Mouse (Mus musculus) heart, embryonic 12.5 days (tissue): ENCODE measurements around the gene Tmf1. TPM values are rescaled to one million over a fixed set of nuclear protein-coding genes. Genes with fewer than 3 reads are reported as not detected.

Experiments used
- ATAC-seq: fragments of 200-750 bp; cut with Nextera tagmentation; 2 replicates; pipeline ENCODE4 v1.8.0; 2017; ENCODE audit warnings: moderate TSS enrichment, moderate library complexity; ENCODE audit not compliant: insufficient number of reproducible peaks, low FRiP score
- H3K27ac ChIP-seq: fragments of 300-500 bp; sonication (generic); 2 replicates; pipeline ENCODE4 v1.5.1; 2016; ENCODE audit warnings: mild to moderate bottlenecking, moderate library complexity; ENCODE audit not compliant: poor library complexity, severe bottlenecking
- H3K27me3 ChIP-seq: fragments of 300-500 bp; sonication (generic); replicated peaks from 2 replicates; pipeline ENCODE4 v1.6.1; 2016; ENCODE audit warnings: mild to moderate bottlenecking, moderate library complexity
- H3K36me3 ChIP-seq: fragments of 300-500 bp; sonication (generic); 2 replicates; pipeline ENCODE4 v1.6.1; 2016; ENCODE audit warnings: mild to moderate bottlenecking, moderate library complexity
- H3K4me1 ChIP-seq: fragments of 300-500 bp; sonication (generic); replicated peaks from 2 replicates; pipeline ENCODE4 v1.6.1; 2016; ENCODE audit warnings: mild to moderate bottlenecking
- H3K4me2 ChIP-seq: fragments of 300-500 bp; sonication (generic); 2 replicates; pipeline ENCODE4 v1.6.1; 2016; ENCODE audit warnings: mild to moderate bottlenecking, moderate library complexity
- H3K4me3 ChIP-seq: fragments of 300-500 bp; sonication (generic); 2 replicates; pipeline ENCODE4 v1.5.1; 2016; ENCODE audit warnings: mild to moderate bottlenecking
- H3K9ac ChIP-seq: fragments of 300-500 bp; sonication (generic); 2 replicates; pipeline ENCODE4 v1.6.1; 2016; ENCODE audit warnings: mild to moderate bottlenecking, moderate library complexity
- H3K9me3 ChIP-seq: fragments of 300-500 bp; sonication (generic); replicated peaks from 2 replicates; pipeline ENCODE4 v1.6.1; 2016; ENCODE audit warnings: mild to moderate bottlenecking, moderate library complexity
- WGBS: fragments of 180-500 bp; shearing (Covaris S2); methylation state at CpG from one replicate; pipeline ENCODE4 v1.1.7; 2016; 5-methylcytosine and 5-hydroxymethylcytosine counted together
- polyA plus RNA-seq: library from polyadenylated mRNA; unstranded; fragments of >200 nt; fragmentation: Nextera tagmentation; extraction: Ambion mirVana; gene quantifications from 2 replicates; pipeline ENCODE4 v1.2.1, GENCODE M21; 2016

Gene Tmf1
- polyA plus RNA-seq, 1 experiment from 2014 or later = 29.9 TPM

GRCm38 (mm10) chr6:97204252-97204869 is 25.4 kb upstream of the Tmf1 start:
- Histone ChIP-seq H3K4me3 (peak overlapping the region; percentile 96), H3K4me1 (peaks cover 10% of the 10 kb centered on the region), H3K9me3 (no peaks in the 10 kb centered on the region), H3K27ac (no peak overlapping the region; the same call in 1 of the 2 replicates), H3K9ac (peak overlapping the region; percentile 98), H3K36me3 (peaks cover 6% of the 10 kb centered on the region), H3K27me3 (no peaks in the 10 kb centered on the region), H3K4me2 (peak overlapping the region; percentile 71)
- ATAC-seq = no peak
- 15% methylated on average over 9 of the region's 9 CpGs for WGBS

DNA sequence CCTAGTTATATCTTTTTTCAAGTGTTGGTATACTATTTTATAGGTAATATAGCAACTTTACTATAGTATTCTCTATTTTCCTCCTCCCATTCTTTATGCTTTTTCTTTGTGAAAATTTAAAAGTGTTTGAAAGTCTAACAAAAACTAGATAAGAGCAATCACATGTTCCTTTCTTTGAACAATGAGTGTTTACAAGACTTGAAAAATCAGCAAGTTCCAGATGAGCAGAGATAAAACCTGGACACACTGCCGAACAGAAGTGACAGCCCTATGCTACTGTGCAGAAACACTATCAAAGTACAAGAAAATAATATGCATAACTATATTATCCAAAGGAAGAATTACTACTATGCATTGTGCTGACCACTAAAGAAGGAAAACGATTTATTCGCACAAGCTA is 23.6 kb upstream of the Tmf1 start:
- ATAC-seq = no peak
- H3K9me3 ChIP-seq = no peaks in the 10 kb centered on the region
- no peak overlapping the region for H3K4me2 ChIP-seq
- no peak overlapping the region for H3K9ac ChIP-seq
- no peaks in the 10 kb centered on the region for H3K27me3 ChIP-seq
- no peak overlapping the region for H3K4me3 ChIP-seq
- H3K36me3 ChIP-seq = peaks cover 16% of the 10 kb centered on the region
- no peak overlapping the region for H3K27ac ChIP-seq
- peaks cover 10% of the 10 kb centered on the region for H3K4me1 ChIP-seq
- WGBS = 76% methylated on average over 3 of the region's 3 CpGs

DNA sequence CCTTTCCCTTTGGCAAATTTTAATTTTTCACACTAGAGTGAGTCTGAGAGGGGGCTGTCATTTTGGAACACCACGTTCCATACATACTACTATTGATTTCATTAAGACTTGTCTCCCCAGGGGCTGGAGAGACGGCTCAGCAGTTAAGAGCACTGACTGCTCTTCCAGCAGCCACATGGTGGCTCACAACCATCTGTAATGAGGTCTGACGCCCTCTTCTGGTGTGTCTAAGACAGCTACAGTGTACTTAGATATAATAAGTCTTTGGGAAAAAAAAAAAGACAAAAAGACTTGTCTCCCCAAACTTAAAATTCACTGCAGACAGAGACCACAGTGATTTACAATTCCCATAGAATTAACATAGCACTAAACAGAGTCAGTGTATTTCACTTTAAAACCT is 21.5 kb upstream of the Tmf1 start:
- Histone ChIP-seq H3K27ac (no peak overlapping the region), H3K4me2 (no peak overlapping the region), H3K9ac (no peak overlapping the region), H3K27me3 (no peaks in the 10 kb centered on the region), H3K9me3 (no peaks in the 10 kb centered on the region), H3K4me3 (no peak overlapping the region), H3K4me1 (peaks cover 10% of the 10 kb centered on the region), H3K36me3 (peaks cover 34% of the 10 kb centered on the region)
- WGBS = 73% methylated on average over 3 of the region's 3 CpGs
- ATAC-seq = no peak

DNA sequence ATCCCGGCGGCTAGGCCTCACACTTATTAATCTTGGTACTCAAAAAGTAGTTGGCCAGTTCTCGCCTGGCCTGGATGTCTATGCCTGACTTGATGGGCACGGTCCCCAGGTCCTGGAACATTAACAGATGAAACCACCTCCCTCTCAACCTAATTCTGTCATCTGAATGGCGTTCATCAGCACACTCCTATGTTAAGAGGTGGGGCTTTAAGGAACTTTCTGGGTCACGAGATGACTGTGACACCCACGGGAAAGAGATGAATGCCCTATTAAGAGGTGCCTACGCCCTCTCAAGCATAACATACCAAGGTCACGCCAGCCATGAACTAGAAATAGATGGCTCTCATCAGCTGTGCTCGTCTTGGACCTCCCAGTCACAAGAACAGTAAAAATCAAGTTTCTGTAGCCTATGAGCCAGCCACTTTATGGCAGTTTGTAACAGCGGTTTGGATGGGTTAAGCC is 476 bp upstream of the Tmf1 start:
- peaks cover 25% of the 10 kb centered on the region for H3K4me1 ChIP-seq
- peak overlapping the region; percentile 93 for H3K27ac ChIP-seq
- H3K36me3 ChIP-seq = peaks cover 14% of the 10 kb centered on the region
- WGBS = 10% methylated on average over 11 of the region's 11 CpGs
- peak; percentile 69 for ATAC-seq
- no peaks in the 10 kb centered on the region for H3K9me3 ChIP-seq
- no peaks in the 10 kb centered on the region for H3K27me3 ChIP-seq
- peak overlapping the region; percentile 80 for H3K4me2 ChIP-seq
- H3K9ac ChIP-seq = peak overlapping the region; percentile 92
- peak overlapping the region; percentile 70 for H3K4me3 ChIP-seq

DNA sequence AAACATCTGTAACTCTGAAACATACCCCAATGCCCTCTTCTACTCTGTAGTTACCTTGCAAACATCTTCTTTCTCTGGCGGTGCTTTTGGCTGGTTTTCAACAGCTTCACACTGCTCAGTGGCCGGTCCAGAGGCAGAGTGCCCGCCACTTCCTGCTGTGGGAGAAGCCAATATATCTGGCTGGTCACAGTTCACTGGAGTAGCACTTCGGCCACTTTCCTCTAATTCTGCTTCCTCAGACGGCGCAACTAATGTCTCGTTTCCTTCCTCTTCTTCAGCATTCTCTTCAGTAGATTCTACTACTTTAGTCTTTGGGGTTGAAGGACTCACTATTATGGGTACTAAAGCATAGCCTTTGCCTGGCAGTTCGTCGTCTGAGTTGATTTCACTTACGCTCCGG is 3.2 kb downstream of the Tmf1 start:
- no peak overlapping the region for H3K4me2 ChIP-seq
- no peaks in the 10 kb centered on the region for H3K9me3 ChIP-seq
- no peaks in the 10 kb centered on the region for H3K27me3 ChIP-seq
- 71% methylated on average over 11 of the region's 11 CpGs for WGBS
- no peak overlapping the region for H3K9ac ChIP-seq
- H3K36me3 ChIP-seq = peaks cover 32% of the 10 kb centered on the region
- no peak overlapping the region for H3K27ac ChIP-seq
- no peak for ATAC-seq
- no peak overlapping the region for H3K4me3 ChIP-seq
- H3K4me1 ChIP-seq = peaks cover 25% of the 10 kb centered on the region

GRCm38 (mm10) chr6:97150156-97150555 is 28.8 kb downstream of the Tmf1 start:
- H3K27ac ChIP-seq = no peak overlapping the region
- no peak for ATAC-seq
- H3K36me3 ChIP-seq = peaks cover 10% of the 10 kb centered on the region; the same call in 1 of the 2 replicates
- no peak overlapping the region for H3K9ac ChIP-seq
- 75% methylated on average over 6 of the region's 6 CpGs for WGBS
- H3K9me3 ChIP-seq = no peaks in the 10 kb centered on the region
- H3K27me3 ChIP-seq = no peaks in the 10 kb centered on the region
- peaks cover 17% of the 10 kb centered on the region for H3K4me1 ChIP-seq
- no peak overlapping the region for H3K4me2 ChIP-seq
- no peak overlapping the region for H3K4me3 ChIP-seq

GRCm38 (mm10) chr6:97149721-97150120 is 29.2 kb downstream of the Tmf1 start:
- Histone ChIP-seq H3K36me3 (peaks cover 10% of the 10 kb centered on the region; the same call in 1 of the 2 replicates), H3K27ac (no peak overlapping the region), H3K4me1 (peaks cover 18% of the 10 kb centered on the region), H3K4me3 (no peak overlapping the region), H3K4me2 (no peak overlapping the region), H3K27me3 (no peaks in the 10 kb centered on the region), H3K9me3 (no peaks in the 10 kb centered on the region), H3K9ac (no peak overlapping the region)
- ATAC-seq = no peak
- WGBS = 77% methylated on average over 2 of the region's 2 CpGs

- Histone ChIP-seq H3K4me2 (peak within 1 kb of the TSS; percentile 88), H3K4me3 (peak within 1 kb of the TSS; percentile 64), H3K27me3 (no peaks in the 10 kb centered on the region), H3K9ac (peak within 1 kb of the TSS; percentile 81), H3K36me3 (peaks cover 7% of the 10 kb centered on the region; the same call in 1 of the 2 replicates), H3K4me1 (peaks cover 23% of the 10 kb centered on the region), H3K27ac (peak within 1 kb of the TSS; percentile 72), H3K9me3 (no peaks in the 10 kb centered on the region)
- ATAC-seq = peak; percentile 85
- under 1% methylated on average over 56 of the region's 56 CpGs for WGBS
Measured at GRCm38 (mm10) chr6:97148383-97149251, 30.3 kb downstream of the Tmf1 start, which contains the start of gene Eogt. Eogt (minus strand) TSS chr6:97149182.

- peak overlapping the region; percentile 64 for H3K4me3 ChIP-seq
- no peaks in the 10 kb centered on the region for H3K9me3 ChIP-seq
- H3K9ac ChIP-seq = peak overlapping the region; percentile 81
- 16% methylated on average over 18 of the region's 18 CpGs for WGBS
- H3K27me3 ChIP-seq = no peaks in the 10 kb centered on the region
- peak overlapping the region; percentile 72 for H3K27ac ChIP-seq
- H3K4me1 ChIP-seq = peaks cover 23% of the 10 kb centered on the region
- H3K36me3 ChIP-seq = peaks cover 8% of the 10 kb centered on the region
- H3K4me2 ChIP-seq = peak overlapping the region; percentile 88
- no peak for ATAC-seq
Measured at GRCm38 (mm10) chr6:97147755-97148382, 31.1 kb downstream of the Tmf1 start.

DNA sequence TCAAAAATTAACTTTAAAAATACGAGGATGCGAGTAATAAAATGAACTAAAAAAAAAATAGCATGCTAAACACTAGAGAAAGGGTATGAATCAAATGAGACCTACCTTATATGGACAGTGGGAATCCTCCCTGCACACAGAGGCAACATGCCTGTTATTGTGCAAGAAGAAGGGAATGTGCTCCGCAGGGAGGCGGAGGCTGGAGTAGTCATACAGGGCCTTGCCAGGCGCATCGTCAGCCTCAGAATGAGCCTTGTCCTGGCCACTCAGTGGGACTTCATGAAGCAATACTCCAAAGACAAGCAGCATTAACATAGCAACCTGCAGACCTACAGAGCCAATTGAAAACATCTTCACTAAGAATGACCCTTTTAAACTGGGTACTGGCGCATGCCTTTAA is 33.8 kb downstream of the Tmf1 start:
- Histone ChIP-seq H3K36me3 (peaks cover 30% of the 10 kb centered on the region), H3K4me1 (peaks cover 27% of the 10 kb centered on the region), H3K27ac (no peak overlapping the region), H3K9ac (no peak overlapping the region), H3K4me3 (no peak overlapping the region), H3K4me2 (no peak overlapping the region), H3K9me3 (peaks cover 4% of the 10 kb centered on the region; the same call in 1 of the 2 replicates), H3K27me3 (no peaks in the 10 kb centered on the region)
- 90% methylated on average over 7 of the region's 7 CpGs for WGBS
- no peak for ATAC-seq

GRCm38 (mm10) chr6:97144359-97144758 is 34.6 kb downstream of the Tmf1 start:
- 25% methylated on average over 7 of the region's 7 CpGs for WGBS
- Histone ChIP-seq H3K36me3 (peaks cover 38% of the 10 kb centered on the region), H3K4me2 (no peak overlapping the region), H3K27ac (no peak overlapping the region), H3K9ac (no peak overlapping the region), H3K27me3 (no peaks in the 10 kb centered on the region), H3K9me3 (peaks cover 10% of the 10 kb centered on the region; the same call in 1 of the 2 replicates), H3K4me1 (peaks cover 26% of the 10 kb centered on the region), H3K4me3 (no peak overlapping the region)
- no peak for ATAC-seq
